Mouse (Mus musculus): ENCODE data around the gene Nwd1. TPM values are rescaled to one million over a fixed set of nuclear protein-coding genes. Genes with fewer than 3 reads are reported as not detected.

Gene Nwd1
- polyA plus RNA-seq (2012; rRNA removed): 25.2 and 30.3 TPM in 2 replicates

- no peaks in the 10 kb centered on the region for H3K27me3 ChIP-seq (ENCODE audit: control insufficient read depth, insufficient read depth, low read length)
- peaks cover 37% of the 10 kb centered on the region for H3K4me1 ChIP-seq (replicated peaks; ENCODE audit: control insufficient read depth, insufficient read depth, low read length)
- 2% methylated on average over 11 of the region's 11 CpGs for WGBS
- no peak for TF ChIP-seq POLR2A (IDR thresholded peaks at IDR 0.05; ENCODE audit: control insufficient read depth, extremely low read depth, insufficient read depth, low read length, poor library complexity)
- TF ChIP-seq CTCF (IDR thresholded peaks at IDR 0.05; ENCODE audit: borderline replicate concordance, control insufficient read depth, extremely low read depth, insufficient read depth, low read length, poor library complexity): no peak
- H3K4me3 ChIP-seq (ENCODE audit: control insufficient read depth, insufficient read depth, low read length): peak within 1 kb of the TSS; percentile 41
- peak; percentile 56 for DNase-seq
- H3K27ac ChIP-seq (ENCODE audit: control insufficient read depth, insufficient read depth, low read length): peak within 1 kb of the TSS; percentile 91
- no peaks in the 10 kb centered on the region for H3K36me3 ChIP-seq (ENCODE audit: control insufficient read depth, insufficient read depth, low read length)
Observed at GRCm38 (mm10) chr8:72646060-72646767, at the start of gene Nwd1. Nwd1 (plus strand) TSS chr8:72646711.

- 100% methylated on average over 1 of the region's 1 CpGs for WGBS
- H3K27me3 ChIP-seq (ENCODE audit: control insufficient read depth, insufficient read depth, low read length): no peaks in the 10 kb centered on the region
- no peak overlapping the region for H3K4me3 ChIP-seq (ENCODE audit: control insufficient read depth, insufficient read depth, low read length)
- DNase-seq: no peak
- H3K4me1 ChIP-seq (replicated peaks; ENCODE audit: control insufficient read depth, insufficient read depth, low read length): peaks cover 25% of the 10 kb centered on the region
- H3K27ac ChIP-seq (ENCODE audit: control insufficient read depth, insufficient read depth, low read length): no peak overlapping the region
- H3K36me3 ChIP-seq (ENCODE audit: control insufficient read depth, insufficient read depth, low read length): no peaks in the 10 kb centered on the region
- no peak for TF ChIP-seq CTCF (IDR thresholded peaks at IDR 0.05; ENCODE audit: borderline replicate concordance, control insufficient read depth, extremely low read depth, insufficient read depth, low read length, poor library complexity)
- no peak for TF ChIP-seq POLR2A (IDR thresholded peaks at IDR 0.05; ENCODE audit: control insufficient read depth, extremely low read depth, insufficient read depth, low read length, poor library complexity)
Observed at GRCm38 (mm10) chr8:72642885-72643284, 3.6 kb upstream of the Nwd1 start.

- Histone ChIP-seq H3K27me3 (ENCODE audit: control insufficient read depth, insufficient read depth, low read length) (no peaks in the 10 kb centered on the region), H3K4me3 (ENCODE audit: control insufficient read depth, insufficient read depth, low read length) (no peak overlapping the region), H3K36me3 (ENCODE audit: control insufficient read depth, insufficient read depth, low read length) (no peaks in the 10 kb centered on the region), H3K4me1 (replicated peaks; ENCODE audit: control insufficient read depth, insufficient read depth, low read length) (peaks cover 29% of the 10 kb centered on the region), H3K27ac (ENCODE audit: control insufficient read depth, insufficient read depth, low read length) (no peak overlapping the region)
- DNase-seq: peak; percentile 52
- TF ChIP-seq POLR2A (IDR thresholded peaks at IDR 0.05; ENCODE audit: control insufficient read depth, extremely low read depth, insufficient read depth, low read length, poor library complexity) (no peak), CTCF (IDR thresholded peaks at IDR 0.05; ENCODE audit: borderline replicate concordance, control insufficient read depth, extremely low read depth, insufficient read depth, low read length, poor library complexity) (peak; percentile 77)
- 51% methylated on average over 4 of the region's 4 CpGs for WGBS
Observed at GRCm38 (mm10) chr8:72644601-72645000, 1.9 kb upstream of the Nwd1 start.

GRCm38 (mm10) chr8:72646768-72647143 is 245 bp downstream of the Nwd1 start:
- Histone ChIP-seq H3K4me1 (replicated peaks; ENCODE audit: control insufficient read depth, insufficient read depth, low read length) (peaks cover 37% of the 10 kb centered on the region), H3K36me3 (ENCODE audit: control insufficient read depth, insufficient read depth, low read length) (no peaks in the 10 kb centered on the region), H3K4me3 (ENCODE audit: control insufficient read depth, insufficient read depth, low read length) (peak overlapping the region; percentile 41), H3K27ac (ENCODE audit: control insufficient read depth, insufficient read depth, low read length) (peak overlapping the region; percentile 91), H3K27me3 (ENCODE audit: control insufficient read depth, insufficient read depth, low read length) (no peaks in the 10 kb centered on the region)
- DNase-seq: no peak
- no peak for TF ChIP-seq POLR2A (IDR thresholded peaks at IDR 0.05; ENCODE audit: control insufficient read depth, extremely low read depth, insufficient read depth, low read length, poor library complexity)
- no peak for TF ChIP-seq CTCF (IDR thresholded peaks at IDR 0.05; ENCODE audit: borderline replicate concordance, control insufficient read depth, extremely low read depth, insufficient read depth, low read length, poor library complexity)
- WGBS: 20% methylated on average over 5 of the region's 5 CpGs

GRCm38 (mm10) chr8:72650697-72651096 is 4.2 kb downstream of the Nwd1 start:
- Histone ChIP-seq H3K4me1 (replicated peaks; ENCODE audit: control insufficient read depth, insufficient read depth, low read length) (peaks cover 50% of the 10 kb centered on the region), H3K4me3 (ENCODE audit: control insufficient read depth, insufficient read depth, low read length) (no peak overlapping the region), H3K36me3 (ENCODE audit: control insufficient read depth, insufficient read depth, low read length) (no peaks in the 10 kb centered on the region), H3K27me3 (ENCODE audit: control insufficient read depth, insufficient read depth, low read length) (no peaks in the 10 kb centered on the region), H3K27ac (ENCODE audit: control insufficient read depth, insufficient read depth, low read length) (no peak overlapping the region)
- DNase-seq: no peak
- 95% methylated on average over 2 of the region's 2 CpGs for WGBS
- no peak for TF ChIP-seq POLR2A (IDR thresholded peaks at IDR 0.05; ENCODE audit: control insufficient read depth, extremely low read depth, insufficient read depth, low read length, poor library complexity)
- no peak for TF ChIP-seq CTCF (IDR thresholded peaks at IDR 0.05; ENCODE audit: borderline replicate concordance, control insufficient read depth, extremely low read depth, insufficient read depth, low read length, poor library complexity)

- Histone ChIP-seq H3K27ac (ENCODE audit: control insufficient read depth, insufficient read depth, low read length) (peak overlapping the region; percentile 47; the same call in 1 of the 2 replicates), H3K36me3 (ENCODE audit: control insufficient read depth, insufficient read depth, low read length) (no peaks in the 10 kb centered on the region), H3K27me3 (ENCODE audit: control insufficient read depth, insufficient read depth, low read length) (no peaks in the 10 kb centered on the region), H3K4me3 (ENCODE audit: control insufficient read depth, insufficient read depth, low read length) (no peak overlapping the region), H3K4me1 (replicated peaks; ENCODE audit: control insufficient read depth, insufficient read depth, low read length) (peaks cover 32% of the 10 kb centered on the region)
- TF ChIP-seq CTCF (IDR thresholded peaks at IDR 0.05; ENCODE audit: borderline replicate concordance, control insufficient read depth, extremely low read depth, insufficient read depth, low read length, poor library complexity): no peak
- TF ChIP-seq POLR2A (IDR thresholded peaks at IDR 0.05; ENCODE audit: control insufficient read depth, extremely low read depth, insufficient read depth, low read length, poor library complexity): no peak
- 31% methylated on average over 13 of the region's 13 CpGs for WGBS
- no peak for DNase-seq
Observed at GRCm38 (mm10) chr8:72654565-72655521, 8.3 kb downstream of the Nwd1 start.

All from thymus, adult 2 months (tissue).